Mouse (Mus musculus) hindbrain, embryonic 15.5 days (tissue): ENCODE measurements around the gene Ms4a6b. TPM values are rescaled to one million over a fixed set of nuclear protein-coding genes. Genes with fewer than 3 reads are reported as not detected.
"Not testable (repeated sequence)": the region's sequence is repeated elsewhere in the genome, so short reads cannot be mapped to it uniquely, and the experiment has no call there.

ENCODE experiments used
- ATAC-seq: fragments of 200-750 bp; cut with Nextera tagmentation; 2 replicates; pipeline ENCODE4 v1.8.0; 2017; ENCODE audit warnings: low read depth, moderate number of reproducible peaks, moderate TSS enrichment; ENCODE audit not compliant: low FRiP score
- H3K27ac ChIP-seq: fragments of 300-500 bp; sonication (generic); replicated peaks from 2 replicates; pipeline ENCODE4 v1.5.1; 2015; ENCODE audit warnings: mild to moderate bottlenecking, inconsistent platforms
- H3K27me3 ChIP-seq: fragments of 300-500 bp; sonication (generic); 2 replicates; pipeline ENCODE4 v1.6.1; 2015; ENCODE audit warnings: control low read depth, inconsistent platforms
- H3K36me3 ChIP-seq: fragments of 300-500 bp; sonication (generic); 2 replicates; pipeline ENCODE4 v1.6.1; 2015; ENCODE audit warnings: control low read depth, inconsistent platforms
- H3K4me1 ChIP-seq: fragments of 300-500 bp; sonication (generic); replicated peaks from 2 replicates; pipeline ENCODE4 v1.6.1; 2015; ENCODE audit warnings: control low read depth, inconsistent platforms
- H3K4me2 ChIP-seq: fragments of 300-500 bp; sonication (generic); 2 replicates; pipeline ENCODE4 v1.6.1; 2015; ENCODE audit warnings: moderate library complexity, mild to moderate bottlenecking, inconsistent platforms
- H3K4me3 ChIP-seq: fragments of 300-500 bp; sonication (generic); 2 replicates; pipeline ENCODE4 v1.5.1; 2015; ENCODE audit warnings: mild to moderate bottlenecking, inconsistent platforms
- H3K9ac ChIP-seq: fragments of 300-500 bp; sonication (generic); 2 replicates; pipeline ENCODE4 v1.6.1; 2015; ENCODE audit warnings: inconsistent platforms
- H3K9me3 ChIP-seq: fragments of 300-500 bp; sonication (generic); 2 replicates; pipeline ENCODE4 v1.6.1; 2016; ENCODE audit warnings: control low read depth, inconsistent platforms
- WGBS: fragments of 180-500 bp; shearing (Covaris S2); methylation state at CpG from one replicate; pipeline ENCODE4 v1.1.7; 2015; 5-methylcytosine and 5-hydroxymethylcytosine counted together
- polyA plus RNA-seq: library from polyadenylated mRNA; unstranded; fragments of >200 nt; fragmentation: Nextera tagmentation; extraction: Ambion mirVana; gene quantifications from 2 replicates; pipeline ENCODE4 v1.2.1, GENCODE M21; 2015

Ms4a6b gene
- polyA plus RNA-seq, 1 experiment from 2014 or later: 2.0 TPM

DNA sequence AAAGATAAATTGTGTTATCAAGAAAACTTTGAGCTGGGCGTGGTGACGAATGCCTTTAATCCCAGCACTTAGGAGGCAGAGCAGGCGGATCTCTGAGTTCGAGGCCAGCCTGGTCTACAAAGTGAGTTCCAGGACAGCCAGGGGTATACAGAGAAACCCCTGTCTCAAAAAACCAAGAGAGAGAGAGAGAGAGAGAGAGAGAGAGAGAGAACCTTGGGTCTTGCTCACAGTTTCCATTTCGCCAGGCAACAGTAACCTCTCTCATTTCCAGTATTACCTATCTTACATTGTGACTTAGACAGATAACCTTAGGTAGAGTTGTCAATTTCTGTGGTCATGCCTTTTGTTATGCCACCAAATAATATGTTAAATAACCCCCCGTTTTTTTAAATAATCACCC lies 20.0 kb upstream of the Ms4a6b start:
- WGBS: 91% methylated on average over 6 of the region's 6 CpGs
- Histone ChIP-seq H3K9me3 (no peaks in the 10 kb centered on the region), H3K36me3 (no peaks in the 10 kb centered on the region), H3K4me1 (no peaks in the 10 kb centered on the region), H3K4me3 (no peak overlapping the region), H3K4me2 (no peak overlapping the region), H3K27ac (no peak overlapping the region), H3K27me3 (no peaks in the 10 kb centered on the region), H3K9ac (no peak overlapping the region)
- ATAC-seq: no peak

DNA sequence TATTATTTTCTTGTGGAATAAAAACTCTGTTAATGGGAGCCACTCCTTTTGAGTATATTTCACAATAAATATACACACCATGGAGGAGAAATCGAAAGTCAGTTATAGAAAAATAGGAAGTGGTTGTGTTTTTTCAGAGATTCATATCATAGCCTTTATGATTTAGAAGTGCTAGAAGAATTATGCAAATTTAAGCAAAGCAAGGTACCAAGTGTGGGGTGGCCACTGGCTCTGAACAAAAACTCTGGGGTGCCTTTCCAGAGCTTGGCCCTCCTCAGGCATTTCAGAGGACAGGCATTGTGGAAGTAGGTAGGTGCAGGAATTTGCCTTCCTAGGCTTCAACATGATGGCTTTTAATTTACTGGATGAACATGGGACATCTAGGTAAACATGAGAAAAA lies 19.0 kb upstream of the Ms4a6b start:
- not testable (repeated sequence) for H3K27ac ChIP-seq, H3K27me3 ChIP-seq, H3K4me3 ChIP-seq, H3K9me3 ChIP-seq, ATAC-seq, H3K9ac ChIP-seq, H3K4me1 ChIP-seq, H3K36me3 ChIP-seq, H3K4me2 ChIP-seq
- 90% methylated on average over 1 of the region's 1 CpGs for WGBS

DNA sequence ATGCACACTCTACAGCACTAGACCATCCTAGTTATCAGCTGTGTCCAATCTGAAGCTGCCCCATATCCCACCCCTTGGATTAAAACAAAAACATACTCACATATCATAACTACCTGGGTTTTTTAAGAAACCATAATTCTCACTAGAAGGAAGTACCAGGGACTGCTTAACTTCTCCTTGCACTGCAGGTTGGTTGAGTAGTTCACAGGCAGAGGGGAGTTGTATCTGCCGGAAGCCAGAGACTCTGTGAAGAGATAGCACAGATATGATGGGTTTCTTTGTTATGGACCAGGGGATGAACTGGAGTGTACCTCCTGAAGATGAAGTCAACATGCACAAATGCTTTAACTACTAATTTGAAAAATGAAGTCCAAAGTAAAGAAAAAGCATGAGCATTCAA lies 15.5 kb upstream of the Ms4a6b start:
- ATAC-seq: no peak
- no peaks in the 10 kb centered on the region for H3K4me1 ChIP-seq
- no peaks in the 10 kb centered on the region for H3K27me3 ChIP-seq
- H3K9me3 ChIP-seq: no peaks in the 10 kb centered on the region
- no peak overlapping the region for H3K9ac ChIP-seq
- no peaks in the 10 kb centered on the region for H3K36me3 ChIP-seq
- WGBS: 92% methylated on average over 1 of the region's 1 CpGs
- no peak overlapping the region for H3K4me2 ChIP-seq
- H3K4me3 ChIP-seq: no peak overlapping the region
- H3K27ac ChIP-seq: no peak overlapping the region

DNA sequence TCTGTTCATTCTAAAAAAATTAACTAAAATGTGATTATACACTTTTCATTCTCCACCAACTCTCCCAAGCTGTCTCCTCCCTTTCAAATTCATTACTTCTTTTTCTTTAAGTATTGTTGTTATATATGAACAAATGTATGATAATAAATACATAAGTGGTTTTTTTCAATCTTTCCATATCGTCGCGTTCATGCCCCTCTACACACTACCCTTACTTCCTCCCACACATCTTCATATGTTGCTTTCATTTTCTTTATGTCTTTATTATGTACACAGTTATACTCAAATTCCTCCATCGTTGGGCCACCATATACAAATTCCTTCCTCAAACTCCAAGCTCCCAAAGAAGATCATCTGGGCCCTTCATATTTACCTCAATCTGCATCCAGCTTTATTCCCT lies 15.0 kb upstream of the Ms4a6b start:
- no peaks in the 10 kb centered on the region for H3K36me3 ChIP-seq
- 89% methylated on average over 4 of the region's 4 CpGs for WGBS
- no peak overlapping the region for H3K4me3 ChIP-seq
- no peak for ATAC-seq
- no peaks in the 10 kb centered on the region for H3K9me3 ChIP-seq
- H3K4me2 ChIP-seq: no peak overlapping the region
- no peaks in the 10 kb centered on the region for H3K27me3 ChIP-seq
- no peak overlapping the region for H3K27ac ChIP-seq
- no peaks in the 10 kb centered on the region for H3K4me1 ChIP-seq
- no peak overlapping the region for H3K9ac ChIP-seq

DNA sequence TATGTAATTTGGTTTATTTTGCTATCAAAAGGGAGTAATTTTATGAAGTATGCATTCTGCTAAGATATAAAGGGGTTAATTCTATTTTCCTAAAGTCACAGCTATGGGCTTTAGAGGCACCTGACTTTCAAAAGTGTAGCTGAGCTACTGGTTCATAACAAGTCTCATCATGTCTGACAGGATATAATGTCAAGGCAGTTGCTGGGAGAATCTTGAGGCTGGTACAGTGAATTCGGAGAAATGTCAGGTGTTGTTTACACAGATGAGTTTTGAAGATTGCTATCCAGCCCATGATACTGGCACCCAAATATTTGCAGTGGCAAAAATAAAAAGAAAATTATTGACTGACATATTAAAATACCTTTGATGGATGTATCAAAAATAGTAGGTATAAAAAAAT lies 11.5 kb upstream of the Ms4a6b start:
- H3K27me3 ChIP-seq: no peaks in the 10 kb centered on the region
- H3K4me3 ChIP-seq: no peak overlapping the region
- no peaks in the 10 kb centered on the region for H3K9me3 ChIP-seq
- ATAC-seq: no peak
- 88% methylated on average over 1 of the region's 1 CpGs for WGBS
- H3K4me2 ChIP-seq: no peak overlapping the region
- H3K36me3 ChIP-seq: no peaks in the 10 kb centered on the region
- H3K4me1 ChIP-seq: no peaks in the 10 kb centered on the region
- no peak overlapping the region for H3K9ac ChIP-seq
- H3K27ac ChIP-seq: no peak overlapping the region

DNA sequence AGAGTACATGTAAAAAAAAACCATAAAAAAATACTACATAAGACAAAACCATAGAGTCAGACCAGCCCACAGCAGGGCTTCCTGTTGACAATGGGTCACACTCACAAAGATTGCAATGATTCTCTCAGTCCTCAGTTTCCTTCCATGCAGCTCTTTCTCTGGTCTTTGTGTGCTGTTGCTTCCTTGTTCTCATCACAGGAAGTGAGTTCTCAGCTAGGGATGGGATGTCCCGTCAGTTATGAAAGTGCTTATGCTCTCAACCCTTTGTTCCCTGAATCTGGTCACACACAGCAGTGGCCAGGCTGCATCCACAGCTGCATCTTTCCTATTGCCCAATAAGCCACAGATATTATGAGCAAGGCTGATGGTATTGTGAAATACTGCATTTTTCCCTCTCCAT lies 2.9 kb upstream of the Ms4a6b start:
- H3K27me3 ChIP-seq: no peaks in the 10 kb centered on the region
- no peak for ATAC-seq
- 56% methylated on average over 1 of the region's 1 CpGs for WGBS
- H3K9me3 ChIP-seq: no peaks in the 10 kb centered on the region
- no peaks in the 10 kb centered on the region for H3K4me1 ChIP-seq
- H3K4me2 ChIP-seq: no peak overlapping the region
- no peak overlapping the region for H3K27ac ChIP-seq
- H3K4me3 ChIP-seq: no peak overlapping the region
- no peaks in the 10 kb centered on the region for H3K36me3 ChIP-seq
- H3K9ac ChIP-seq: no peak overlapping the region

DNA sequence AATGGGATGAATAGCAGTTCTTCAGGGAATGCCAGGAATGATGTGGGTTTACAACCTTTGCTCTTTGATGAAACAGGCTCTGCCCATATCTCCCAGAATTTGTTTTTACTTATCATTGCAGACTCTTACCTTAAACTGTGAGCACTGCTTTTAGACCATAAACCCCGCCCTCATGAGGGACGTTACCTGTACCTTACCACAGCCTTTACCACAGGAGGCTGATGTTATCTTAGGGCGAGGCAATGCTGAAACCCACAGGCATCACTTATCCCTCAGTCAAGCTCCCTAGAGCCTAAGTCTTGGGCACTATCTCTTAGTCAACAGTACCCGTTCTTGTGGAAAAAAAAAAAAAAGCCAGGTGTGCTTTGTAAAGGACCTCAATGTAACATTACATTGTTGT lies 533 bp downstream of the Ms4a6b start:
- no peaks in the 10 kb centered on the region for H3K36me3 ChIP-seq
- no peaks in the 10 kb centered on the region for H3K9me3 ChIP-seq
- no peak overlapping the region for H3K9ac ChIP-seq
- H3K27ac ChIP-seq: no peak overlapping the region
- H3K4me1 ChIP-seq: no peaks in the 10 kb centered on the region
- WGBS: 83% methylated on average over 4 of the region's 4 CpGs
- no peak for ATAC-seq
- no peak overlapping the region for H3K4me3 ChIP-seq
- no peak overlapping the region for H3K4me2 ChIP-seq
- H3K27me3 ChIP-seq: no peaks in the 10 kb centered on the region

DNA sequence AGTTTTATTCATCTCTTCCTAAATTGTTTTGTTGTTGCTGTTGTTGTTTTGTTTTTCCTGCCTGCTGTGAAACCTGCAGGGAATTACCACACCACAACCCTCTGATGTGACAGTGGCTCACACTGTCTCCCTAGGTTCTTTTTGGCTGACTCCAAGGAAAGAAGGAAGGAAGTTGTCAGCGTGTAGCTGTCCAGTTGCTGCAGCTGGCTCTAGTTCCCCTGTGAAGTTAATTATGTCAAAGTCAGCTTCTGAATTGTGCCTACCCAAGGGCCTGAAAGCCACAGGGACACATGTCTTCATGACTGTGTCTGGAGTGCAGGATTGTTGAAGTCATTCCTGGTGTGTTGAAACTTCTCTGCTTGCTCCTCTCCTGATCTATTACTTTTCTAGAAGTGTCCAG lies 1.1 kb downstream of the Ms4a6b start:
- not testable (repeated sequence) for H3K27me3 ChIP-seq, H3K9me3 ChIP-seq, H3K36me3 ChIP-seq, H3K4me3 ChIP-seq, H3K4me2 ChIP-seq, H3K4me1 ChIP-seq, H3K9ac ChIP-seq, ATAC-seq, H3K27ac ChIP-seq
- 79% methylated on average over 1 of the region's 1 CpGs for WGBS

DNA sequence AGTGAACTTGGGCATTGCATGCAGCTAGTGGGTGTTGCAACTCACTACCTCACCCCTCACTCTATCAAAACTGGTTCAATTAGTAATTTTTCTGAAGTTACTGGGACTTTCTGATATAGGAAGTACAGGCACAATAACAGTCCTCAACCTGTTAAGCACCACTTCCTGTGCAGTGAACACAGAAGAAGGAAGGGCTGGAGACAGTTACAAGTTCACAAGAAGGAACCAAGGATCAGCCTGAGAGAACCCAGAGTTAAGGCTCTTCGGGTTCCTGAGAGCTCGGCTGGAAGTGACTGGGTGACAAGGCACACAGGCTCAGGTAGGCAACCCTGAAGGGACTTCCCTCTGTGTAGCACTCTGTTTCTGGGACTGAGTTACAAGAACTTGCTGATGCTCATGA lies 2.0 kb downstream of the Ms4a6b start:
- not testable (repeated sequence) for H3K27me3 ChIP-seq, H3K9ac ChIP-seq, H3K27ac ChIP-seq, ATAC-seq, H3K4me3 ChIP-seq, H3K4me1 ChIP-seq, H3K9me3 ChIP-seq, H3K36me3 ChIP-seq, H3K4me2 ChIP-seq
- 88% methylated on average over 2 of the region's 2 CpGs for WGBS

DNA sequence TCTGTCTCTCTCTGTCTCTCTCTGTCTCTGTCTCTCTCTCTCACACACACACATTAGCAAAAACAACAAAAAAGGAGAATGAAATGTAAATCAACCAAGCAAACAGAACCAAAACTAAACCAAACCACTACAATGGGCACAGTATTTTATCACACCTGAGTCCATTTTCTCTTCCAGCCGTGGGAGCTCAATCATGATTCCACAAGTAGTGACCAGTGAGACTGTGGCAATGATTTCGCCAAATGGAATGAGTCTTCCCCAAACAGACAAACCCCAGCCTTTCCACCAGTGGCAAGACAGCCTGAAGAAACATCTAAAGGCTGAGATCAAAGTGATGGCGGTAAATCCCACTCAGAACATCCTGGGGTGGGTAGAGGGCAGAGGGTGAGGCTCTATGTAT lies 3.8 kb downstream of the Ms4a6b start:
- Histone ChIP-seq H3K9me3 (no peaks in the 10 kb centered on the region), H3K36me3 (no peaks in the 10 kb centered on the region), H3K9ac (no peak overlapping the region), H3K27me3 (no peaks in the 10 kb centered on the region), H3K4me1 (no peaks in the 10 kb centered on the region), H3K27ac (no peak overlapping the region), H3K4me3 (no peak overlapping the region), H3K4me2 (no peak overlapping the region)
- no peak for ATAC-seq
- 93% methylated on average over 3 of the region's 3 CpGs for WGBS

DNA sequence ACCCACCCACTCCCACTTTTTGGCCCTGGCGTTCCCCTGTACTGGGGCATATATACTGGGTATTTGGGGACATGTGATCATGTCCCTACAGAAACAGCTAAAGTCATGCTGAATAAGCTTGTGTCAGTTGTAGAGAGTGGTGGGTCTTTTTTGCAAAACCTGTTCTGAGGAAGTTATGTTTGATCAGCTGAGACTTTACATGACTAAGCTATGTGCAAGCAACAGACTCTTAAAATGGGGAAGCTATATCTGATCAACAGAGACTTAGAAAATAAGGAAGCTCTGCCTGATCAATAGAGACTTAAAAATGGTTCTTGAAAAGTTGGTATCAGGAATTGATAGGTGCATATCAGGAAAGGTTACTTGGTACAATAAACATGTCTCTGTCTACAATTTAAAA lies 17.1 kb downstream of the Ms4a6b start:
- Histone ChIP-seq H3K27me3 (no peaks in the 10 kb centered on the region), H3K4me3 (no peak overlapping the region), H3K36me3 (no peaks in the 10 kb centered on the region), H3K4me1 (no peaks in the 10 kb centered on the region), H3K4me2 (no peak overlapping the region), H3K27ac (no peak overlapping the region), H3K9ac (no peak overlapping the region), H3K9me3 (no peaks in the 10 kb centered on the region)
- 83% methylated on average over 1 of the region's 1 CpGs for WGBS
- ATAC-seq: no peak

DNA sequence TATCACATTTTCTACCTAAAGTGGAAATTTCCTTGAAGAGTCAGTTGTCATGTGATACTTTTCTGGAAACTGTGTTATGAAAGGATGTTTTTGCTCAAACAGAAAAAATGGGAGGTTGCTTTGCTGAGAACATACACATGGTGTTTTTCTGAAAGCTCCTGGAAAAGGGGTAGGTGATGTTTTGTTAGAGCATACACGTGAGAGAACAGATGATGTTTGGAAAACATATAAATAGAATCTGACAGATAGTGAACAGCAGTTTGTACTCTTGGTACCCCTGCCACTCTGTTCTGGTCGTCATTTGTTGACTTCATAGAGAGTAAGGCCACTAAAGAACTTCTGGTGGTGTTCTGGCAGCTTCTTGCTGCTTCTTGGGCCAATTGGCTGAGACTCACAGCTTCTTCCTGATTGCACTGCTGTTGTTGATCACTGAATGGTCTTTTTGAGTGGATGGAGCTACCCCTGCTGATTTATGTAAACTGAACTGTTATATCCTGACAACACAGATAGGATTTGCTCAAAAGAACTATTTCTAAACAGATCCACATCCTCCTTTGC lies 17.7 kb downstream of the Ms4a6b start:
- 66% methylated on average over 2 of the region's 2 CpGs for WGBS

DNA sequence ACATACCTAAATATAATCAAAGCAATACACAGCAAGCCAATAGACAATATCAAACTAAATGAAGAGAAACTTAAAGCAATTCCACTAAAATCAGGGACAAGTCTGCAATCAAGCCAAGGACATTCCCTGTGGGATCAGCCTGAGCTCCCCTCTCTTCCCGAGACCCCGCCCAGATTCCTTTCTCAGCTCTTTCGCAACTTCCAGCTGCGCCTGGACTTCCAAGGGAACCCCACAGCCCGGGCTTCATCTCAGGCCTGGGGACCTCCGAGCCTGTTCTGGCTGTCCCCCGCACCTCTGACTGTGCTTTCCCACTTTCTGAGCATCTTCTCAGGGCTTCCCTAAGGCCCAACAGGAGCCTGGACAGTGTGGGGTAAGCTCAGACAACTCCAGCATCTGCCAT lies 20.3 kb downstream of the Ms4a6b start, which contains the start of gene Ms4a4d:
TSS of gene Ms4a4d (plus strand) at position 209 of the 400 bp plus-strand sequence.
- 13% methylated on average over 7 of the region's 7 CpGs for WGBS
- Histone ChIP-seq H3K9me3 (no peaks in the 10 kb centered on the region), H3K27ac (no peak within 1 kb of the TSS), H3K9ac (no peak within 1 kb of the TSS), H3K4me1 (no peaks in the 10 kb centered on the region), H3K36me3 (no peaks in the 10 kb centered on the region), H3K4me3 (no peak within 1 kb of the TSS), H3K27me3 (no peaks in the 10 kb centered on the region), H3K4me2 (no peak within 1 kb of the TSS)
- no peak for ATAC-seq

More for the DNA sequence above, 17.7 kb downstream of the Ms4a6b start:
- Histone ChIP-seq H3K9ac (no peak overlapping the region), H3K27me3 (no peaks in the 10 kb centered on the region), H3K27ac (no peak overlapping the region), H3K4me1 (no peaks in the 10 kb centered on the region), H3K4me2 (no peak overlapping the region), H3K4me3 (no peak overlapping the region), H3K36me3 (no peaks in the 10 kb centered on the region), H3K9me3 (no peaks in the 10 kb centered on the region)
- ATAC-seq: no peak
